10 mouse cellular contexts compared by ENCODE assay signal in the genomic region with DNA sequence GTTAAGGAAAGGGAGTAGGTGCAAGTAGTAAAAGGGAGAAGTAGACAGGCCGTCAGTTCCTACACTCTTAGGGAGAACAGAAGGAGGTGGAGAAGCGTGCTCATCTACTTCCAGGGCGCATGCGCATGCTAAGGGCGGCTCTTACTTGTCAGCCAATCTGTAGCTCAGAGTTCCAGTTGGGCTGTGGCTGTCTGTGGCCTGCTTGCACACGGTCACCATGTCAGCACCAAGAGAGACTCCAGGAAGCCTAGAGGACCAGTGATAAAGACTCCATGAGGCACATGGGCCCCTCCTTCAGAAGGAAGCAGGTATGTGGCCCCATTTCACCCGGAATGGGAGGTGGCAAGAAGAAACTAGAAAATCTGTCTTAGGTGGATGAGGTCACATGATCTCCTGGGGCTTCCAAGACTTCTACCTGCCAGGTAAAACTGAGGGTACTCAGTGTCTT. TPM values are rescaled to one million over a fixed set of nuclear protein-coding genes. Genes with fewer than 3 reads are reported as not detected.
DNase-seq lines count a peak whose midpoint lies in the region; ATAC-seq and TF ChIP-seq lines count a peak whose summit lies in the region.
"Had no signal": no experiment of that assay in that cellular context is flagged by ENCODE, and none has a peak within 500 bp of the region (broad histone marks: within the 10 kb centered on the region; RNA-seq: fewer than 3 reads in every experiment).

No protein-coding gene starts in this region.

- H3K27me3 ChIP-seq in lung, embryonic 16.5 days (ENCODE audit: control insufficient read depth, insufficient read depth, low read depth, low read length), result no peaks in the 10 kb centered on the region
- H3K27me3 ChIP-seq: limb, embryonic 12.5 days had no signal

- 85% methylated on average over 7 of the region's 7 CpGs for WGBS in lung, embryonic 16.5 days

- DNase-seq in frontal cortex, postnatal 14 days (ENCODE audit: low spot score in 2 of 2), result no peak
- peak; percentile 95 for DNase-seq in A20 (ENCODE audit: low read depth, low spot score)
- DNase-seq in thymus, postnatal 10 days (ENCODE audit: low spot score in 2 of 2), result no peak
- DNase-seq in thymus, postnatal 36 days, result no peak
- DNase-seq in kidney, postnatal 10 days, result no peak

- peak; percentile 56 for ATAC-seq in frontal cortex, adult (ENCODE audit: low TSS enrichment)
- no peak for ATAC-seq in lung, embryonic 16.5 days (ENCODE audit: low read depth)

- H3K4me1 ChIP-seq in cortical plate, adult 2 months (ENCODE audit: control insufficient read depth, insufficient read depth, low read length), result peaks cover 8% of the 10 kb centered on the region
- H3K4me1 ChIP-seq in lung, embryonic 16.5 days (replicated peaks; ENCODE audit: control insufficient read depth, insufficient read depth, low read length), result peaks cover 20% of the 10 kb centered on the region

- no peak overlapping the region for H3K9ac ChIP-seq in lung, embryonic 16.5 days (ENCODE audit: low read length)
- H3K9ac ChIP-seq: limb, embryonic 12.5 days had no signal

- H3K4me2 ChIP-seq in lung, embryonic 16.5 days (ENCODE audit: low read depth, low read length), result no peak overlapping the region
- H3K4me2 ChIP-seq: limb, embryonic 12.5 days had no signal

- no peaks in the 10 kb centered on the region for H3K9me3 ChIP-seq in lung, embryonic 16.5 days (ENCODE audit: control insufficient read depth, low read length)
- H3K9me3 ChIP-seq: limb, embryonic 12.5 days had no signal

- peak overlapping the region; percentile 13; the same call in 1 of the 2 replicates for H3K4me3 ChIP-seq in cortical plate, adult 2 months (ENCODE audit: insufficient read depth, low read length)
- H3K4me3 ChIP-seq in lung, embryonic 16.5 days (ENCODE audit: low read length), result no peak overlapping the region
- H3K4me3 ChIP-seq: limb, embryonic 12.5 days had no signal

- TF ChIP-seq CTCF in cortical plate, adult 2 months (IDR thresholded peaks at IDR 0.05; ENCODE audit: extremely low read depth, insufficient read depth, low read length), result no peak

- TF ChIP-seq POLR2A in cortical plate, adult 2 months (IDR thresholded peaks at IDR 0.05; ENCODE audit: extremely low read depth, insufficient read depth, low read length), result peak; percentile 49; the same call in 1 of the 2 replicates

- H3K27ac ChIP-seq in cortical plate, adult 2 months (ENCODE audit: insufficient read depth, low read length), result peak overlapping the region; percentile 38; the same call in 1 of the 2 replicates
- H3K27ac ChIP-seq in lung, embryonic 16.5 days (ENCODE audit: low read length), result peak overlapping the region; percentile 36
- H3K27ac ChIP-seq: limb, embryonic 12.5 days had no signal

- H3K36me3 ChIP-seq in lung, embryonic 16.5 days (ENCODE audit: control insufficient read depth, insufficient read depth, low read length), result peaks cover 10% of the 10 kb centered on the region

RNA-seq across cellular contexts. Expression of gene Dennd2a, which starts 30.3 kb away (rescaled TPM):
- 13.1 and 14.0 TPM in 2 replicates for polyA plus RNA-seq in cortical plate, adult 2 months (2012; rRNA removed)
- polyA plus RNA-seq in lung, embryonic 16.5 days (2015; fragmentation: Nextera tagmentation; extraction: Ambion mirVana), result 16.0 and 17.3 TPM in 2 replicates

RNA-seq across cellular contexts. Expression of gene Adck2, which starts 46.3 kb away (rescaled TPM):
- 26.2 and 26.4 TPM in 2 replicates for polyA plus RNA-seq in cortical plate, adult 2 months (2012; rRNA removed)
- polyA plus RNA-seq in lung, embryonic 16.5 days (2015; fragmentation: Nextera tagmentation; extraction: Ambion mirVana), result 25.0 and 30.0 TPM in 2 replicates

RNA-seq across cellular contexts. Expression of gene Gm42420, which starts 58.2 kb away (rescaled TPM):
- 0.81 and 1.9 TPM in 2 replicates for polyA plus RNA-seq in cortical plate, adult 2 months (2012; rRNA removed)
- 0.93 TPM in 1 of 2 replicates, not detected in the other for polyA plus RNA-seq in lung, embryonic 16.5 days (2015; fragmentation: Nextera tagmentation; extraction: Ambion mirVana)
- polyA plus RNA-seq: heart, embryonic 16.5 days had no signal
